Mouse (Mus musculus): Measurements from ENCODE around the gene Xrcc6.

Xrcc6 gene

DNA sequence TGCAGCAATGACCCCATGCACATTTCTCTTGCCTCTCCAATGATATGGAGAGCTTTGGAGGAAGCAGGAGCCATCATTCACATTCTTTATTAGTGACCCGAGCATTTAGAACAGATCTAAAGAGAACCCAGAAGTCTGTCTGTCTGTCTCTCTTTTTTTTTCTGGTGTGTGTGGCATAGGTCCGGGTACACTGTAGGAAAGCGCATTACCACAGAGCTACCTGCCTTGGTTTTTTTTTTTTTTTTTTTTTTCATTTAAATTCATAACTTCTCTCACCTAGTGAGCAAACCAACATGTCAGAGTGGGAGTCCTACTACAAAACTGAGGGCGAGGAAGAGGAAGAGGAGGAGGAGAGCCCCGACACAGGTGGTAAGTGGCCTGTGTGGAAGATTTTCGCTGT, 29.2 kb downstream of the Xrcc6 start:
- DNase-seq (ENCODE audit: low read depth in 1 of 2, low spot score in 2 of 2) = no peak

DNA sequence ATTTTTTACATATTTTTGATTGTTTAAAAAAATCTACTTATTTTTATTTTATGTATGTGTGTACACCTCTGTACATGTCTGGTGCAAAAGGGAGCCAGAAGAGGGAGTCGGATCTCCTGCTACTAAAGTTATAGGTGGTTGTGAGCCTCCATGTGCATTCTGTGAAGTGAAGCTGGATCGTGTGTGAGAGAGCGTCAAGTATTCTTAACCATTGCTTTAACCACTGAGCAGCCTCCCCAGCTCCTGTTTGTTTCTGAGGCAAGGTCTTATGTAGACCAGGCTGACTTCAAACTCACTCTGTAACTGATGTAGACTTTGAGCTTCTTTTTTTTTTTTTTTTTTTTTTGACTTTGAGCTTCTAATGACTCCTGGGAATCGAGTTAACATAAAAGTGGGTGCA, 29.8 kb downstream of the Xrcc6 start:
- DNase-seq (ENCODE audit: low read depth in 1 of 2, low spot score in 2 of 2) = no peak

DNA sequence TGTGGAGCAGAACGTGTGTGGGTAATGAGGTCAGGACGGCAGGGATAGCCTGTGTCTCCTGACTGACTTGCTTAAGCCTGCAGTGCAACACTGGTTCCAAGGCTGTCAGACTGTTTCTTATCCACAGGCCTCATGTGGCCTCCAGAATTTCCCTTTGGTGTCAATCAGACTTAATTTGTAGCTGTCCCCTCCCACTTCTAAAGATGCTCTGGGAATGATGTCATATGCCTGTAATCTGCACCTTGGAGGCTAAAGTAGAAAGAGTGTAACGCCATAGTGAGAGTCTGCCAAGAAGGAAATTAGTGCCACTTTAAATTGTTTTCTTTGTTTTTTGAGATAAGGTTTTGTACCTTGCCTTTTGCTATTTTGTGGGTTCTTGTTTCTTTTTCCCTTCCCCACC, 31.7 kb downstream of the Xrcc6 start:
- no peak for DNase-seq (ENCODE audit: low read depth in 1 of 2, low spot score in 2 of 2)

DNA sequence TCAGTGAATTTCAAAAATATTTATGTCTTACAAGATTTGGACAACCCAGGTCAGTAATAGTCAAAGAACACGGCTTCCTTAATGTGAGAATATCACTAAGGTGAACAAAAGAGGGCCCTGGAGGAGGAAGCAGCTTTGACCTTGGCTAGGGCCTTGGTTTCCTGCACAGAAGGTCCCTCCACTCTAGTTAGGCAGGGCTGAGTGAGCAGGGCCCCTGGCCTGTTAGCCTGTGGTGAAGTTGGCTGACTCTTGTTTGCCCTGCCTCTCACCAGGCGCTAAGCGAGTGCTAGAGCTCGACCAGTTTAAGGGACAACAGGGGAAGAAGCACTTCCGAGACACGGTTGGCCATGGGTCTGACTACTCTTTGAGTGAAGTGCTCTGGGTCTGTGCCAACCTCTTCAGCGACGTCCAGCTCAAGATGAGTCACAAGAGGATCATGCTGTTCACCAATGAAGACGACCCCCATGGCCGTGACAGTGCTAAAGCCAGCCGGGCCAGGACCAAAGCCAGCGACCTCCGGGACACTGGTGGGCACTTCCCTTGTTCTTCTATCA, 35.0 kb downstream of the Xrcc6 start:
- DNase-seq (ENCODE audit: low read depth in 1 of 2, low spot score in 2 of 2) = no peak

DNA sequence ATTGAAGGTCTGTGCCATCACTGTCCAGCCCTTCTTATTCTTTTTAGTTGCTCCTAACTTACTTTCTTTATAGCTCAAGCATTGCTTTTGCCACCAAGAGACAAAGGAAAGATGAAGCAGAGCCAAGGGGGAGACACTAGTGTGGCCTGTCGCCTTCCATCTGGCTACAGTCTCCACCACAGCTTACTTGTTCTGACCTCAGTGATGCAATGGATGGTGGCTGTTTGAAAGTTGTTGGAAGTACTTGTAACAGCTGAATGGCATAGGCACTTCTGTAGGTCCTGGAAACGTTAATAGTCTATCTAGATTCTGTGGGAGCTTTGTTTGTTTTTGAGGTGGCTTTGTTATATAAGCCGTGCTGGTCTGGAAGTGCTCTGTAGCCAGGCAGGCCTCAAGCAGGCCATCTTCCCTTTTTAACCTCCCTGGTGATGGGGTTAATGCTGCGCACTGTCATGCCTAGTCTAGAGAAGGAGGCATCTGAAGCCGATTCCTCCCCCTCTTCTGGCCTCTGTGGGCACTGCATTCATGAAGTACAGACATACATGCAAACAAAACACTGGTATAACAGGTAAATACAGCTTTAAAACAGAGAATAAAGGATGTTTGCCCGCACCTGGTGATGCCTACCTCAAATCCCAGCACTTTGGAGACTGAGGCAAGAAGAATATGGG, 36.5 kb downstream of the Xrcc6 start:
- DNase-seq (ENCODE audit: low read depth in 1 of 2, low spot score in 2 of 2) = no peak

DNA sequence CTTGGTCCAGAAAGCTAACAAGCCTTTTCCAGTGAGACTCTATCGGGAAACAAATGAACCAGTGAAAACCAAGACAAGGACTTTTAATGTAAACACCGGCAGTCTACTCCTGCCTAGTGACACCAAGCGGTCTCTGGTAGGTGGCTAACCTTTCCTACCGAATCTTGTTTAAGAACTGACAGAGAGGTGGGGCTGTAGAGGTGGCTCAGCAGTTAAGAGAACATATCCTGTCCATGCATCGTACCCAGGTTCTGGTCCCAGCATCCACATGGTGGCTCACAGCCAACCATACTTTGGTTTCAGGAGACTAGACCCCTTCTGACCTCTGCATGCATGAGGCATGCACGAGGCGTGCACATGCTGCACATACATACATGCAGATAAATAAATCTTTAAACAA, 39.6 kb downstream of the Xrcc6 start:
- DNase-seq (ENCODE audit: low read depth in 1 of 2, low spot score in 2 of 2) = no peak

DNA sequence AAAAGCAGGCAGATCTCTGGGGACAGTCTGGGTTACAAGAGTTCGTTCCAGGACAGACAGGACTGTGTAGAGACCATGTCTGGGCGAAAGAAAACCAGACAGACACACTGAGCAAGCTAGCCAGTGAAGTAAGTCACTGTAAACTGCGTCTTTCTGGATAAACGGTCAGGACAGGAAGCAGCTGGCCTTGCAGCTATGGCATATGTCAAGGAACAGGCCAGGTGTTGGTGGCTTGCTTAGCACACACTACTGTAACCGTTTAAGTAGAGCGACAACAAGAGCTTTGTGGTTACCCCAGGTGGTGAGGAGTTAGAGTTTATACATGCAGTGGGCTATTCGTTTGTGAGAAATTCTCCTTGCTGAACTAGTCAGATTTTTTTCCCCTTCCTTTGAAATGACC, 40.1 kb downstream of the Xrcc6 start:
- DNase-seq (ENCODE audit: low read depth in 1 of 2, low spot score in 2 of 2) = no peak

DNA sequence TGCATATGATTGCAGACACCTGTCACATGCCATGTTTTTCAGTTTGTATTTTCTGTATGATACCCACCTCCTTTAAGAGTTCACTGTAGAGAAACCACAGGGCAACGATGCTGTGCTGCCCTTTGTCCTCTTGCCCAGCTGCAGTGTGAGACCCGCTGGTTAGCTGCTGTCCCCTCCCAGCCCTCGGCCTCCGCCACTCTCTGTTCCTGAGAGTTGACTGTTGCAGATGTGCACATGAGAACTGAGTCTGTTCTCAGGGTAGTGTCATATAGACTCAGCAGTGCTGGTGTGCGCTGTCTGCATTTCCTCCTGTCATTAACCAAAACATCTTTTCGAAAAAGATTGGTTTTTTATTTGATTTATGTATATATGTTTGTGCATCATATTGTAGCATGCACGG, 44.8 kb downstream of the Xrcc6 start:
- DNase-seq (ENCODE audit: low read depth in 1 of 2, low spot score in 2 of 2) = no peak

DNA sequence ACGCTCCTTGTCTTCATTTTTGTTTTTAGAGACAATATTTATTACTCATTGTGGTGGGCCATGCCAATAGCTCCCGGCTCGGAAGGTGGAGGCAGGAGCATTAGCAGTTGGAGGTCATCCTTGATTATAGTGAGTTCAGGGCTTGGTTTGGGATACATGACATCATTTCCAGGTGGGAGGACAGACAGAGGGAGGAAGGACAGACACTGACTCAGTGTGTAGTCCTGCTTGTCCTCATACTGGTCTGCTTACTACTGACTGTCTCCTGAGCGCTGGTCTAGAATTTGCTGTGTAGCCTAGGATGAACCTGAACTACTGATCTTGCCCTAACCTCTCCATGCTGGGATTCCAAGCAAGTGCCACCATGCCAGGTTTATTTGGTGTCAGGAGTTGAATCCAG, 46.1 kb downstream of the Xrcc6 start, which contains the start of gene Desi1:
TSS of gene Desi1 (minus strand) at position 101 of the 400 bp plus-strand sequence.
- no peak for DNase-seq (ENCODE audit: low read depth in 1 of 2, low spot score in 2 of 2)

DNA sequence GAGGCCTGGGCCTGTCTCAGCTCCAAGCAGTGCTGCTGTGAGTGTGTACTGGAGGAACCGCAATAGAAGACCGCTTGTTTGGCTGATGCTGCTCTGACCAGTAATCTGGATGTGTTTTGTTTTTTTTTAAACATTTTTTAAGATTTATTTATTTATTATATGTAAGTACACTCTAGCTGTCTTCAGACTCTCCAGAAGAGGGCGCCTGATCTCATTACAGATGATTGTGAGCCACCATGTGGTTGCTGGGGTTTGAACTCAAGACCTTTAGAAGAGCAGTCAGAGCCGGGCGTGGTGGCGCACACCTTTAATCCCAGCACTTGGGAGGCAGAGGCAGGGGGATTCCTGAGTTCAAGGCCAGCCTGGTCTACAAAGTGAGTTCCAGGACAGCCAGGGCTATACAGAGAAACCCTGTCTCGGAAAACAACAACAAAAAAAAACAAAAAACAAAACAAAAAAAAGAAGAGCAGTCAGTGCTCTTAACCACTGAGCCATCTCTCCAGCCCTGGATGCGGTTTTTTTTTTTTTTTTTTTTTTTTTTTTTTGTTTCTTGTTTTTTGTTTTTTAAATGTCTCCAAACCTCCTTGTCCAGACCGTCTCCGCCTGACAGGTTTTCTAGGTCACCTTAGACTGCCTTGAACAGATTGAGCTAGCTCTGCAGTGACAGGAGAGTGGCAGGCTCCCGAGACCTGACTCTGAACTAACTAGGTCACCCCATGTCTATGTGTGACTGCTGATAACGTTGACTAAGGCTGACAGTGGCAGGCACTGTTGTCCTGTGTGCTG, 48.5 kb downstream of the Xrcc6 start:
- no peak for DNase-seq (ENCODE audit: low read depth in 1 of 2, low spot score in 2 of 2)

DNA sequence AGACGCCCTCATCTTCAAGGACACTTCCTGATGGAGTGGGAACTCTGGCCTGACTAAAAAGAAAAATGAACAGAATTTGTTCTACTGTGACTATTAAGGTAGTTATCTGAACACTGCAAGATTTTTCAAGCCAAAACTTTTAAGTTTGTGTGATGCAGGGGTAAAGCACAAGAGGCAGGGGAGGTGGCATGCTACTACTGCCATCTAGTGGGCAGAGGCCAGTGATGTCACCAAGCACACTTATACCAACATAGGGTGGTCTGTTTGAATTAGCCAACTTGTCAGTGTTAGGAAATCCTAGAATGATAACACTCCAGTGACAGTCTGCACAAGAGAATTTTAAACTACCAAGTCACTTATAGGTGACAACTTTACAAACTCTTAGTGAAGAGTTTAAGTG, 53.0 kb downstream of the Xrcc6 start:
- DNase-seq (ENCODE audit: low read depth in 1 of 2, low spot score in 2 of 2) = no peak

DNA sequence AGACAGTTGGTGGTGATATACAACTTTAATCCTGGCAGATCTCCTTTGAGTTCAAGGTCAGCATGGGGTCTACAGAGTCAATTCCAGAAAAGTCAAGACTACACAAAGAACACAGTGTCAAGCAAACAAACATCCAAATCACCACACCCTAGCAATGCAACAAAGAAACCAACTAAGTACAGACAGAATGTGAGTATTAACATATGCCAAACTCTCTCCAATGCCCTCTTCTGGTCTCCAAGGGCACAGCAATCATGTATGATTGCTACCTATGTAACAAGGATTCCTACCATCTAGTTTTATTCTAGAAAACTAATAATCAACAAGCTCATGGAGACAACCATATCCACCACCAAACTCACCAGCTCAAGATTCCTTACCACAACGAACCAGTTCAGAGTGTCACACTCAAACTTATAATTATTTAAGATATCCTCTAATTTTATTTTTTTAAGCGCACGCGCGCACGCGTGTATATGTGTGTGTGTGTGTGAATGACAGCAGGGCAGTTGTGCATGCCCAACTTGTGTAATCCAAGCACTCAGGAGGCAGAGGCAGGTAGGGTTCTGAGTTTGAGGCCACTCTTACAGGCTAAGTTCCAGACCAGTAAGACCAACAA, 56.6 kb downstream of the Xrcc6 start:
- DNase-seq (ENCODE audit: low read depth in 1 of 2, low spot score in 2 of 2) = no peak

DNA sequence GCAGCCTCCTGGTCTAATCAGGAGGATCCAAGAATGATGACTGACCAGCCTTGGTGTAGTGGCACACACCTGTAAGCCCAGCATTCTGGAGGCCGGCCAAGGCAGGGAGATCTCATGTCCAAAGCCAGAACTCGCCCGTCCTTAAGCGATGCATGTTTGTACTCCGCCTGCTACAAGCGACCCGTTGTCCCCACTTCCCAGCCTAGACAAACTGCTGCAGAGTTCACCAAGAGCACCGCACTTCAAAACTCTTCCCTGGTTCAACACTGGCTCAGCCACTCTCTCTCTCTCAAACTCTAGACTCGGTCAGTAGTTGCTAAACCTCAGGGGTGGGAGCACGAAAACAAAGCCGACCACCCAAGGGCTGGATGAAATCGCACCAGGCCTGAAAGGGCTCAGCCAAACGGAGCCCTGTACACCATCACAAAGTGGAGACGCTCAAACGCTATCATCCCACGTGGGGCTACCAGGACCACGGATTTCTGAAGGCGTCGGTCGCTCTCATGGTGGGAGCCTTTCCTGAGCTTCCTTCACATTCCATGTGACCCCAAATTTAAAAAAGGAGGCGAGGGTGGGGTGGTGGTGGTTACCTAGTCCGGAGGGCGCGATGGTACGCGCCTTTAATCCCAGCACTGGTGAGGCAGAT, 58.7 kb downstream of the Xrcc6 start:
- DNase-seq (ENCODE audit: low read depth in 1 of 2, low spot score in 2 of 2) = no peak

DNA sequence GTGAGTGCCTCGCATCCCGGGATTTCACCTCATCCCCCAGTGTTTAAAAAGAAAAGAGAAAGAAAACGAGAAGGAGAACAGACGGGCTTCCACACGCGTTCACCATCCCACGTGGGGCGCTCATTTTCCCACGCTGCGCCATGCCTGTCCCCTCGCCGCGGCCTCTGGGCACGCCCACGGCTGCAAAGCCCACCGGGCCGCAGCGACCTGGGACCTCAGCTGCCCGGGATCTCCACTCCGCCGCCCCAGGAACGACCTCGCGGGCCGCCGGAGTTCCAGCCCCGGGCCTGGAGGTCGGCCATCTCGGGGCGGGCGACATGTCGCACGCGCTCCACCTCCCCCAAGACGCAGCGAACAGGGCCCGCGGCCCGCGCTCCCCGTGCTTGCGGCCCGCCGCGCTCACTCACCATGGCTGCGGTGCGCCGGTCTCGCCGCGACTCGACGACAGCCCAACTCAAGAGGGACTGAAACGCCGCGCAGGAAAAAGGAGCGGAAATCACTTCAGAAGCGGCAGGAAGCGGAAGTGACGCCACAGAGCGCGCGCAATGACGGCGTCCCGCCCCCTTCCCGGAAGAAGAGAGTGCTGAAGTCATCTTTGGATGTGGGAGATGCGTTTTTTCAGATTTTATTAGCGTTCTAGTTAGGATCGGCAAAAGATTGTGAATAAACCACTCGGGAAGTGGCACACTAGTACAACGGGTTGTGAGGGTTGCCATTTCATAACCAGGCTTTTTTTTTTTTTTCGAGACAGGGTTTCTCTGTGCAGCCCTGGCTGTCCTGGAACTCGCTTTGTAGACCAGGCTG, 59.6 kb downstream of the Xrcc6 start, which contains the start of gene Snu13:
TSS of gene Snu13 (minus strand) at position 519 of the 804 bp plus-strand sequence.
- DNase-seq (ENCODE audit: low read depth in 1 of 2, low spot score in 2 of 2) = peak; percentile 60 to 83

DNA sequence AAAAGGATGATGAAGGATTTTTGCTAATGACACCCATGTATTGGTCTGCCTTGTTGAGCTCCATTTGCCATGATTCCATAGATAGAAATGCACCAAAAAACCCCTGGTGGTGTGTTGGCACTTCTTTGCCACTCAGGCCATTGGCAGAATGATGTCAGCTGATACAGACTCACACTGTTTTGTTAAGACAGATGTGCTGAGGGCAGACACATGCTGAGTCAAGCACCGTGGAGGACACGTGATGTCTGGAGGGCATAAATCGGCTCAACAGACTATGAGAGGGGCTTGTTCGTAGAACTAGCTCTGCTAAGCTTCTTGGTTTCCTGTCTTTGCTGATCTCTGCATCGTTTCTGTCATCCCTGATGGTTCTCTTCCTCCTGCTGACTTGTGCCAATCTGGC, 64.9 kb downstream of the Xrcc6 start:
- DNase-seq (ENCODE audit: low read depth in 1 of 2, low spot score in 2 of 2) = no peak

DNA sequence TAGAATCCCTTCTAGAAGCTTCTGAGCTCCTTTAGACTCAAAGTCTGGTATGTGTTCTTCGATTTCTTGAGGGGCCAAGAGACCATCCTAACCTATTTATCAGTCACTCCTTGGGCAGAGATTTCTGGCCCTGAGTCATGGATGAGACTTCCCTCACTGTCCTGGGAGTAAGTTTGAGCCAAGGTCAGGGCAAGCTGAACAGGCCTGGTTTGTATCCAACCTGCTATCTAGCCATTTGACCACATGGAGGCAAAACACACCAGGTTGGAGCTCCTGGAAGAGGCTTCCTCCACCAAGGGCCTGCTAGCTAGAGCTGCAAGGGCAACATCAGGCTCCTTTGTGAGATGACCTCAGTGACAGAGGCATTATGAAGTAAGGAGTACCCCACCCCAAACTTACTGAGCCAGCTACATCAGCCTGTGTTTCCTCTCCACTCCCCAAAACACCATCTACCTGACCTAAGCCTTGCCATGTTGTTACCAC, 71.1 kb downstream of the Xrcc6 start, which contains the start of gene 4930407I10Rik:
TSS of gene 4930407I10Rik (plus strand) at position 433 of the 483 bp plus-strand sequence.
- DNase-seq (ENCODE audit: low read depth in 1 of 2, low spot score in 2 of 2) = no peak

DNA sequence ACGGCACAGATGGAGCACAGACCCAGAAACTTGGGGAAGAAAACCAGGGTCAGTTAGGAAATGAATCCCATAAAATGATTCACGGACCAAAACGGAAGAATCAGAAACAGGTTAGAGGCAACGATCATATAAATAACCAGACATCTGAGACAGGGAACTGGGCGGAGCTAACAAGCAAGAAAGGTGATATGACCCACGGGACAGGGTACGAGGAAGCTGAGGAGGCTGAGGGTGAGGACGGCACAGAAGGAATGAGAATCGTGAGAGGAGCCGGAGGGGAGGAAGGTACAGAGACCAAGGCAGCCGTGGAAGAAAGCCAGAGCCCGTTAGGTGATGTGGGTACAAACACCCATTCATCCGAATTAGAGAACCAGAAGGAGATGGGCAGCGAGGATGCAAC, 76.3 kb downstream of the Xrcc6 start:
- DNase-seq (ENCODE audit: low read depth in 1 of 2, low spot score in 2 of 2) = no peak

DNA sequence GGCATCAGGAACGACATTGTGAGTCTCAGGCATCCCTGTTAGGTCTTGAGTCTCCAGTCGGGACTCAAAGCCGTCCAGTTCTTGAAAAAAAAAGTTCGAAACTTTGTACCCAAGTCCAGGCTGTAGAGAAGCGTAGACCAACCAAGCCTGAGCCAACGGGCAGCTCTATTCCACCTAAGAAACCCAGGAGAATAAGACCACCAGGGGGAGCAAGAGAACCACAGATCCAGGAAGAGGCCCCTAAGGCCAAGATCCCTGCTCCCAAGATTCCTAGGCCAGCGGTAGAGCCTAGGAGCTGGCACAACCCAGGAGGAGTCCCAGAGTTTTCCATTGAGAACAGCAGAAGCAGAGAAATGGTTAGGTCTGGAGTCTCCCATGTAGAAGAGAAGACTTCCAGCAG, 77.9 kb downstream of the Xrcc6 start:
- peak in 1 of 2 experiments; percentile 21 for DNase-seq (ENCODE audit: low read depth in 1 of 2, low spot score in 2 of 2)

DNA sequence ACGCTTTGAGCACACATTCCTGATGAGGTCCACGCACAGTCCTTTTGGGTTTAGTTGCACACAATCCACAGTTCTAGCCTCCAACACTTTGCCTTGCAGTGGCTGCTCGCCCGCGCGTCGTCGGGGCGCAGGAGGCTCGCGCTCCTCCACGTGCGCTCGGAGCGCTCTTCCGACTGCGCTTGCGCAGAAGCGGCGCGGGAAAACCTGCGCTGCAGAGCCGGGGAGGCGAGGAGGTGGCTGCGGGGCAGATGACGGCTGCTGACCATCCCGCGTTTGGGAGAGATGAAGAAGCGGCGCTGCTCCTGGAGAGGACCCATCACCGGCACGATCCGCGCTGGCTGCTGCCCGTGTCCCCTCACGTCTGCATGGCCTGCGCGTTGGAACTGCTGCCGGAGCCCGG, 82.3 kb downstream of the Xrcc6 start, which contains the start of gene Mei1:
TSS of gene Mei1 (plus strand) at position 99 of the 400 bp plus-strand sequence.
- no peak for DNase-seq (ENCODE audit: low read depth in 1 of 2, low spot score in 2 of 2)

DNA sequence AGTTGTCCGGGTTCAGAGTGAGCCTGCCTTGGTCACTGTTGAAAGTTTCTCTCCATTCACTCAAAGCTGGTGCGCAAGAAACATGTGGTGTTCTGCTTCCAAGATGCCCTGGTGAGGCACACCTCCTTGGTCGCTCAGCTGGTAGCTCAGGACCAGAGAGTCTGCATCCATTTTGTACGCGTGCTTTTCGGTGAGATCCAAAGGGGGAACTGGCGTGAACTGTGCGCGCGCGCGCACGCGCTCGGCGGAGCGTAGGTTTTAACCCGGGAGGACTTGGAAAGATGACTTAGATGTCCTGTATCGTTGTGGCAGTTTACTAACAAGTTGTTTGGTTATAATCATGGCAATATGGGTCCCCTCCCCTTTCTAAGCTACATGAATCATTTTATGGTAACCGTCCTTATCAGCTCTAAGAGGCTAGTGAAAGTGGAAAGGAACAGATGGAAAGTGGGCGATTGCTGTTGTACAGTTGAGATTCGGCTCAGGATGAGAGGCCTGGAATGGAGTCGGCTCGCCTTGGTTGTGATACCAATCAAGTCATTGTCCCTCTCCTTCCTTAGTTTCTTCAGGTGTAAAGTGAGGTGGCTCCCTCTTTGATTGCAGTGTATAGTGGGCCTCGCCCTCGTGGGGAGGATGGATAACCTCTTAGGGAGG, 84.3 kb downstream of the Xrcc6 start:
- no peak for DNase-seq (ENCODE audit: low read depth in 1 of 2, low spot score in 2 of 2)

Measured in monocyte, adult 2 months (primary cell).